Mouse (Mus musculus): ENCODE data around the gene Antxr1.

DNA sequence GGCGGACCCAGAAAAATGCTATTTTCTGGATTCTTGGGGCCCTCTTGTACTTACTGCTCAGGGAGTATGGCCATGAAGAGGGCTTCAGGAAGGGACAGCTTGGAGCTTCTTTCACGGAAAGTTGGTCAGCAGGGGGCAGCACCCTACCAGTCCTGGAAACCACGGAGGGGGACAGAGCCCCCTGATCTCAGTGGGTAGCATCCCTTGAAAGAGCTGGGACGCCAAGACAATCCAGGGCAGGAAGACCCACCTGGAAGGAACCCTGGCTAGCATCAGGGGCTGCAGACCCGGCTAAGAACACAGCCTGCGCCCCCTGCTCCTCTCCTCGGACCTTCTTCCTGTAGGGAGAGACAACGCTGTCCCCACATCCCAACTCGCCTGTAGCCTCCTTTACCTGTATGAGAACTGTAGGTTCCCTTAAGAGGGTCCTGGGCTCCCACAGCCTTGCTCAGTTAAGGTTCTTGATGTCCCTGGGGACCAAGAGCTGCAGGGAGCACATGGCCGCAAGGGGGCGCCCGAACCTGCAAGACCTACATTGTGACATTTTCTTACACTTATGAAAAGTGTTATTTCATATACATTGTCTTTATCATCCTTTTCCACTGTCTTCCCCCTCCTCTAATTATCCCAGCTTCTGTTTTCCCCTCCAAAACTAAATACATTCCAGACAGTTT lies 234.2 kb downstream of the Antxr1 start:
- TF ChIP-seq CTCF (conservative IDR thresholded peaks at IDR 0.05 in 1 of 2, IDR thresholded peaks at IDR 0.05 in 1 of 2; ENCODE audit: low read depth in 2 of 2, low read length in 2 of 2) (peak; percentile 53 to 92), USF1 (IDR thresholded peaks at IDR 0.05; ENCODE audit: low read depth, low read length) (no peak), TCF12 (IDR thresholded peaks at IDR 0.05; ENCODE audit: low read depth, low read length) (0 out of 2 replicates have a peak, but pooled peaks have one; percentile 28), MAX (IDR thresholded peaks at IDR 0.05; ENCODE audit: low read length) (peak; percentile 78), BHLHE40 (IDR thresholded peaks at IDR 0.05; ENCODE audit: low read depth, low read length) (0 out of 2 replicates have a peak, but pooled peaks have one; percentile 7), POLR2A (IDR thresholded peaks at IDR 0.05; ENCODE audit: low read depth, low read length) (no peak), MXI1 (IDR thresholded peaks at IDR 0.05; ENCODE audit: low read depth, low read length) (0 out of 2 replicates have a peak, but pooled peaks have one; percentile 44), TBP (conservative IDR thresholded peaks at IDR 0.05; ENCODE audit: low read depth, low read length) (no peak), MEF2A (IDR thresholded peaks at IDR 0.05; ENCODE audit: borderline replicate concordance, low read depth, low read length) (peak; percentile 31; the same call in 1 of the 2 replicates), ZNF384 (IDR thresholded peaks at IDR 0.05; ENCODE audit: low read depth, low read length) (peak; percentile 62), SMC3 (IDR thresholded peaks at IDR 0.05; ENCODE audit: low read depth, low read length) (peak; percentile 93), JUND (conservative IDR thresholded peaks at IDR 0.05; ENCODE audit: low read depth, low read length) (no peak), POLR2AphosphoS2 (IDR thresholded peaks at IDR 0.05; ENCODE audit: low read depth, low read length) (no peak), ELF1 (IDR thresholded peaks at IDR 0.05; ENCODE audit: low read depth, low read length) (no peak)
